8 mouse cellular contexts compared by ENCODE assay signal in genomic region chr14:79321152-79321551, GRCm38 (mm10). TPM values are rescaled to one million over a fixed set of nuclear protein-coding genes. Genes with fewer than 3 reads are reported as not detected.
A peak's percentile ranks its signal among the peaks of the same experiment; 100 is the strongest.
DNase-seq lines count a peak whose midpoint lies in the region; ATAC-seq lines count a peak whose summit lies in the region.

No protein-coding gene starts in this region.

- peaks cover 12% of the 10 kb centered on the region for H3K4me1 ChIP-seq in embryonic facial prominence, embryonic 10.5 days
- 0 out of 2 replicates have a peak, but pooled peaks cover 7% of the 10 kb centered on the region for H3K4me1 ChIP-seq in hindbrain, embryonic 15.5 days (replicated peaks)
- peaks cover 6% of the 10 kb centered on the region for H3K4me1 ChIP-seq in liver, embryonic 13.5 days (replicated peaks)
- H3K4me1 ChIP-seq in neural tube, embryonic 14.5 days (ENCODE audit: control insufficient read depth, insufficient read depth, low read length), result no peaks in the 10 kb centered on the region

- H3K4me2 ChIP-seq in hindbrain, embryonic 15.5 days, result no peak overlapping the region
- H3K4me2 ChIP-seq in liver, embryonic 13.5 days, result no peak overlapping the region
- no peak overlapping the region for H3K4me2 ChIP-seq in neural tube, embryonic 14.5 days (ENCODE audit: low read depth, low read length)

- WGBS in embryonic facial prominence, embryonic 10.5 days, result 19% methylated on average over 8 of the region's 8 CpGs
- 31% methylated on average over 8 of the region's 8 CpGs for WGBS in hindbrain, embryonic 15.5 days
- 34% methylated on average over 8 of the region's 8 CpGs for WGBS in liver, embryonic 13.5 days (ENCODE audit: insufficient replicate concordance)
- WGBS in neural tube, embryonic 14.5 days, result 29% methylated on average over 8 of the region's 8 CpGs

- H3K27me3 ChIP-seq in embryonic facial prominence, embryonic 10.5 days (replicated peaks; ENCODE audit: low read depth, poor library complexity, severe bottlenecking), result no peaks in the 10 kb centered on the region
- no peaks in the 10 kb centered on the region for H3K27me3 ChIP-seq in hindbrain, embryonic 15.5 days
- no peaks in the 10 kb centered on the region for H3K27me3 ChIP-seq in liver, embryonic 13.5 days
- no peaks in the 10 kb centered on the region for H3K27me3 ChIP-seq in neural tube, embryonic 14.5 days (ENCODE audit: control insufficient read depth, insufficient read depth, low read length)

- H3K9ac ChIP-seq in hindbrain, embryonic 15.5 days, result no peak overlapping the region
- H3K9ac ChIP-seq in liver, embryonic 13.5 days, result no peak overlapping the region
- no peak overlapping the region for H3K9ac ChIP-seq in neural tube, embryonic 14.5 days (replicated peaks; ENCODE audit: low read depth, low read length)

- H3K27ac ChIP-seq in embryonic facial prominence, embryonic 10.5 days (replicated peaks), result peak overlapping the region; percentile 70
- H3K27ac ChIP-seq in hindbrain, embryonic 15.5 days (replicated peaks), result no peak overlapping the region
- H3K27ac ChIP-seq in liver, embryonic 13.5 days, result no peak overlapping the region
- no peak overlapping the region for H3K27ac ChIP-seq in neural tube, embryonic 14.5 days (ENCODE audit: low read depth, low read length)

- DNase-seq in 3134 (ENCODE audit: extremely low read depth, insufficient read length, low spot score), result peak; percentile 19
- peak; percentile 71 for DNase-seq in 416B (ENCODE audit: low read depth)
- peak; percentile 58 for DNase-seq in embryonic facial prominence, embryonic 10.5 days (ENCODE audit: low spot score)
- no peak for DNase-seq in liver, embryonic 13.5 days
- DNase-seq in left cerebral cortex, adult 8-10 months (ENCODE audit: low spot score in 2 of 2), result no peak
- DNase-seq in right cerebral cortex, postnatal 14 days, result no peak

- H3K9me3 ChIP-seq in embryonic facial prominence, embryonic 10.5 days, result no peaks in the 10 kb centered on the region
- no peaks in the 10 kb centered on the region for H3K9me3 ChIP-seq in hindbrain, embryonic 15.5 days
- H3K9me3 ChIP-seq in liver, embryonic 13.5 days (replicated peaks), result no peaks in the 10 kb centered on the region
- no peaks in the 10 kb centered on the region for H3K9me3 ChIP-seq in neural tube, embryonic 14.5 days (ENCODE audit: control insufficient read depth, low read length)

- no peaks in the 10 kb centered on the region for H3K36me3 ChIP-seq in embryonic facial prominence, embryonic 10.5 days (replicated peaks)
- H3K36me3 ChIP-seq in hindbrain, embryonic 15.5 days, result no peaks in the 10 kb centered on the region
- H3K36me3 ChIP-seq in liver, embryonic 13.5 days, result no peaks in the 10 kb centered on the region
- H3K36me3 ChIP-seq in neural tube, embryonic 14.5 days (ENCODE audit: control insufficient read depth, insufficient read depth, low read length), result no peaks in the 10 kb centered on the region

- ATAC-seq in hindbrain, embryonic 15.5 days (ENCODE audit: low FRiP score, low read depth), result peak; percentile 72; the same call in 1 of the 2 replicates
- ATAC-seq in liver, embryonic 13.5 days (ENCODE audit: low read depth), result peak; percentile 83
- peak; percentile 74 for ATAC-seq in neural tube, embryonic 14.5 days (ENCODE audit: low read depth)

- no peak overlapping the region for H3K4me3 ChIP-seq in embryonic facial prominence, embryonic 10.5 days
- no peak overlapping the region for H3K4me3 ChIP-seq in hindbrain, embryonic 15.5 days
- H3K4me3 ChIP-seq in liver, embryonic 13.5 days (replicated peaks), result no peak overlapping the region
- no peak overlapping the region for H3K4me3 ChIP-seq in neural tube, embryonic 14.5 days (ENCODE audit: low read depth, low read length)

RNA-seq across cellular contexts. Expression of gene Rgcc, which starts 19.7 kb away (rescaled TPM):
- 30.3 and 48.2 TPM in 2 replicates for polyA plus RNA-seq in embryonic facial prominence, embryonic 10.5 days (2016; fragmentation: Nextera tagmentation; extraction: Ambion mirVana)
- 40.4 and 41.1 TPM in 2 replicates for polyA plus RNA-seq in hindbrain, embryonic 15.5 days (2015; fragmentation: Nextera tagmentation; extraction: Ambion mirVana)
- polyA plus RNA-seq in liver, embryonic 13.5 days (2015; fragmentation: Nextera tagmentation; extraction: Ambion mirVana), result 306 and 322 TPM in 2 replicates
- 23.0 and 39.9 TPM in 2 replicates for polyA plus RNA-seq in neural tube, embryonic 14.5 days (2014; fragmentation: Nextera tagmentation; extraction: Ambion mirVana)
- total RNA-seq in left cerebral cortex, adult 8-10 months (2022), result 10 to 100 TPM; 32.2 to 35.0 (median 33.7) TPM

Comparison
In these comparisons a context has a peak if more than half of its experiments do, and no peak if none do; other contexts are left out.
1. DNase-seq: peak in 3134 (single experiment), 416B (single experiment) and embryonic facial prominence, embryonic 10.5 days (single experiment); none in liver, embryonic 13.5 days (single experiment), left cerebral cortex, adult 8-10 months (0 of 2) and right cerebral cortex, postnatal 14 days (single experiment).
2. Peak in every context shown above with its lines, with median percentiles within 50 percentile points of each other: ATAC-seq.